Mouse (Mus musculus) lung, embryonic 16.5 days (tissue): Measurements from ENCODE around the gene Tepsin. TPM values are rescaled to one million over a fixed set of nuclear protein-coding genes. Genes with fewer than 3 reads are reported as not detected.

Experiments used
- ATAC-seq: fragments of 200-750 bp; cut with Nextera tagmentation; 2 replicates; pipeline ENCODE4 v1.8.0; 2017; ENCODE audit warnings: low read depth, mild to moderate bottlenecking, moderate library complexity
- H3K27ac ChIP-seq: fragments of 300-500 bp; sonication (generic); 2 replicates; pipeline ENCODE4 v1.5.1; 2014; ENCODE audit warnings: mild to moderate bottlenecking, control low read depth, low read length
- H3K27me3 ChIP-seq: fragments of 300-500 bp; sonication (generic); 2 replicates; pipeline ENCODE4 v1.6.1; 2014; ENCODE audit warnings: low read depth, low read length, mixed read lengths; ENCODE audit not compliant: control insufficient read depth, insufficient read depth
- H3K36me3 ChIP-seq: fragments of 300-500 bp; sonication (generic); 2 replicates; pipeline ENCODE4 v1.6.1; 2014; ENCODE audit warnings: low read length; ENCODE audit not compliant: control insufficient read depth, insufficient read depth
- H3K4me1 ChIP-seq: fragments of 300-500 bp; sonication (generic); replicated peaks from 2 replicates; pipeline ENCODE4 v1.6.1; 2014; ENCODE audit warnings: low read length, mixed read lengths; ENCODE audit not compliant: control insufficient read depth, insufficient read depth
- H3K4me2 ChIP-seq: fragments of 300-500 bp; sonication (generic); 2 replicates; pipeline ENCODE4 v1.6.1; 2014; ENCODE audit warnings: low read depth, low read length, control low read depth
- H3K4me3 ChIP-seq: fragments of 300-500 bp; sonication (generic); 2 replicates; pipeline ENCODE4 v1.5.1; 2014; ENCODE audit warnings: mild to moderate bottlenecking, low read length, control low read depth
- H3K9ac ChIP-seq: fragments of 300-500 bp; sonication (generic); 2 replicates; pipeline ENCODE4 v1.6.1; 2014; ENCODE audit warnings: low read length, control low read depth
- H3K9me3 ChIP-seq: fragments of 300-500 bp; sonication (generic); 2 replicates; pipeline ENCODE4 v1.6.1; 2016; ENCODE audit warnings: low read length; ENCODE audit not compliant: control insufficient read depth
- WGBS: fragments of 180-500 bp; shearing (Covaris S2); extraction: QIAGEN DNeasy Blood & Tissue Kit; methylation state at CpG from one replicate; pipeline ENCODE4 v1.1.7; 2014; 5-methylcytosine and 5-hydroxymethylcytosine counted together
- polyA plus RNA-seq: library from polyadenylated mRNA; unstranded; fragments of >200 nt; fragmentation: Nextera tagmentation; extraction: Ambion mirVana; gene quantifications from 2 replicates; pipeline ENCODE4 v1.2.1, GENCODE M21; 2015

Gene Tepsin
- 17.8 and 18.2 TPM in 2 replicates for polyA plus RNA-seq

DNA sequence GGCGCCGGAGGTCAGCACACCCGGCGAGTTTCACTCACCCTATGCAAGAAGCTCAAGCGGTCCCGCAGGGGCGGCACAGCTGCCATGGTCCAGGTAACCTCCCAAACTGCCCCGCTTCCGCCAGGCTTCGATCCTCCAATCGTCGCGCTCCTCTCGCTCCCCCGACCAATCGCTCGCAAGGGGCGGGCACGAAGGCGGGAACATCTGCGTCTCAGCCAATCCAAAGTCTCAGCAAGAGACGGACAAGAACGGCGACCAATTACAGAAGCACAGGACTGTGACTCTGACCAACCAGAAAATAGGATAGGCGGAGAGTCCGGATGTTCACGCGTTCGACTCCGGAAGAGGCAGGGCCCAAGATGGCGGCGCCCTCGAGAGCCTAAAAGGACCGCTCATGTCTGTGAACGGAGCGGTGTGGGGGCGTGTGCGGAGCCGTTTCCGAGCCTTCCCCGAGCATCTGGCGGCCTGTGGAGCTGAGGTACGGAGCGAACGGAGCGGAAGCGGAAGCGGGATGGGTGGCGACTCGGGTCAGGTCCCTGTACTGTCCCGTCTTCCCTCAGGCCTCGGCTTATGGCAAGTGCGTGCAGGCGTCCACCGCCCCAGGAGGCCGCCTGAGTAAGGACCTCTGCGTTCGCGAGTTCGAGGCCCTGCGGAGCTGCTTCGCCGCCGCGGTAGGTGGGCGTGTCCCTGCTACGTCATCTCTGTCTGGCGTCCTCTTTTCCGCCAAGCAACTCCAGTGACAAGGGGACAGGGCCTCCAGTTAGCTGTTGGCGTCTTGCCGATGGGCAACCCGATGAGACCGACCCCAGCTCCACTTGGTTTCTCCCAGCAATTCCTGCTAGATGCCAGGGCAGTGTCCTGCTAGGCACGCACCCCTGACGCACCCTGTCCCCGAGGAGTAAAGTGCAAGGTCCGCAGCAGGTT lies at the start of gene Tepsin, which contains the start of gene Ndufaf8:
Tepsin (minus strand) TSS at position 144 of the 924 bp plus-strand sequence.
Ndufaf8 (plus strand) TSS at position 341 of the 924 bp plus-strand sequence.
- Histone ChIP-seq H3K9ac (peak within 1 kb of the TSS; percentile 94), H3K27ac (peak within 1 kb of the TSS; percentile 93), H3K4me3 (peak within 1 kb of the TSS; percentile 85), H3K4me2 (peak within 1 kb of the TSS; percentile 92), H3K4me1 (peaks cover 11% of the 10 kb centered on the region), H3K9me3 (no peaks in the 10 kb centered on the region), H3K36me3 (peaks cover 13% of the 10 kb centered on the region), H3K27me3 (no peaks in the 10 kb centered on the region)
- peak; percentile 99 for ATAC-seq
- WGBS: under 1% methylated on average over 77 of the region's 77 CpGs

- 61% methylated on average over 13 of the region's 13 CpGs for WGBS
- no peak overlapping the region for H3K27ac ChIP-seq
- H3K9ac ChIP-seq: no peak overlapping the region
- H3K4me2 ChIP-seq: no peak overlapping the region
- H3K27me3 ChIP-seq: no peaks in the 10 kb centered on the region
- H3K4me1 ChIP-seq: peaks cover 16% of the 10 kb centered on the region
- 0 out of 2 replicates have a peak, but pooled peaks have one; percentile 6 for ATAC-seq
- peaks cover 2% of the 10 kb centered on the region; the same call in 1 of the 2 replicates for H3K36me3 ChIP-seq
- H3K4me3 ChIP-seq: no peak overlapping the region
- H3K9me3 ChIP-seq: no peaks in the 10 kb centered on the region
Observed at GRCm38 (mm10) chr11:120143708-120144497, 45.4 kb upstream of the Tepsin start.

DNA sequence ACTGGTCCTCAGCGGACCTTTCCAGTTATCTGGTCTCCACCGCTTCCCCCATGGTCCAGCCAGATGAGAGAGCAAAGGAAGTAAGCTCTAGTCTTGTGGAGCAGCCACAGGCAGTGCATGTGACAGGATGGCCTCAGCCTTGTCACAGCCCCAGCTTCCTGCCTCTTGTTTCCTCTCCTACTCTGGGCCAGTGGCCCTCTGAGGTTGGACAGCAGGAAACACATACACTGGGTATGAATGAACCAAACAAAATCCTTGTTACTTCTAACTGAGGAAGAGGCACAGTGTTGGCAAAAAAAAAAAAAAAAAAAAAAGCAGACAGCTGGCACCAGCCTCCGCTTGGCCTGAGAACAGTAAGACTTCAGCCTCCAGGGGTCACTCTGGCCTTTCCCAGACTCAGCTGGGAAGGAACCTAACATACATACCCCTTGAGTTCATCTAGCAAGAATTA lies 44.1 kb upstream of the Tepsin start:
- Histone ChIP-seq H3K36me3 (peaks cover 5% of the 10 kb centered on the region; the same call in 1 of the 2 replicates), H3K4me1 (peaks cover 17% of the 10 kb centered on the region), H3K27ac (peak overlapping the region; percentile 76), H3K4me2 (no peak overlapping the region), H3K27me3 (no peaks in the 10 kb centered on the region), H3K9ac (no peak overlapping the region), H3K9me3 (no peaks in the 10 kb centered on the region), H3K4me3 (no peak overlapping the region)
- ATAC-seq: peak; percentile 87
- WGBS: 63% methylated on average over 3 of the region's 3 CpGs

GRCm38 (mm10) chr11:120140255-120140654 lies 41.7 kb upstream of the Tepsin start:
- Histone ChIP-seq H3K4me3 (no peak overlapping the region), H3K4me1 (peaks cover 36% of the 10 kb centered on the region), H3K27ac (no peak overlapping the region), H3K9ac (no peak overlapping the region; the same call in 1 of the 2 replicates), H3K9me3 (no peaks in the 10 kb centered on the region), H3K36me3 (0 out of 2 replicates have a peak, but pooled peaks cover 5% of the 10 kb centered on the region), H3K4me2 (no peak overlapping the region), H3K27me3 (no peaks in the 10 kb centered on the region)
- WGBS: 63% methylated on average over 6 of the region's 6 CpGs
- ATAC-seq: no peak; the same call in 1 of the 2 replicates

- Histone ChIP-seq H3K36me3 (peaks cover 10% of the 10 kb centered on the region; the same call in 1 of the 2 replicates), H3K27me3 (no peaks in the 10 kb centered on the region), H3K4me2 (no peak overlapping the region), H3K9ac (no peak overlapping the region), H3K4me3 (no peak overlapping the region), H3K9me3 (no peaks in the 10 kb centered on the region), H3K4me1 (peaks cover 43% of the 10 kb centered on the region), H3K27ac (no peak overlapping the region)
- WGBS: 70% methylated on average over 10 of the region's 10 CpGs
- ATAC-seq: no peak
Observed at GRCm38 (mm10) chr11:120139309-120139731, 40.8 kb upstream of the Tepsin start.

- H3K4me2 ChIP-seq: no peak overlapping the region
- H3K9ac ChIP-seq: peak overlapping the region; percentile 27; the same call in 1 of the 2 replicates
- peaks cover 35% of the 10 kb centered on the region for H3K4me1 ChIP-seq
- ATAC-seq: peak; percentile 17; the same call in 1 of the 2 replicates
- no peak overlapping the region for H3K4me3 ChIP-seq
- no peaks in the 10 kb centered on the region for H3K9me3 ChIP-seq
- peaks cover 13% of the 10 kb centered on the region for H3K36me3 ChIP-seq
- no peaks in the 10 kb centered on the region for H3K27me3 ChIP-seq
- peak overlapping the region; percentile 83 for H3K27ac ChIP-seq
- WGBS: 35% methylated on average over 5 of the region's 5 CpGs
Observed at GRCm38 (mm10) chr11:120137625-120138004, 39.1 kb upstream of the Tepsin start.

DNA sequence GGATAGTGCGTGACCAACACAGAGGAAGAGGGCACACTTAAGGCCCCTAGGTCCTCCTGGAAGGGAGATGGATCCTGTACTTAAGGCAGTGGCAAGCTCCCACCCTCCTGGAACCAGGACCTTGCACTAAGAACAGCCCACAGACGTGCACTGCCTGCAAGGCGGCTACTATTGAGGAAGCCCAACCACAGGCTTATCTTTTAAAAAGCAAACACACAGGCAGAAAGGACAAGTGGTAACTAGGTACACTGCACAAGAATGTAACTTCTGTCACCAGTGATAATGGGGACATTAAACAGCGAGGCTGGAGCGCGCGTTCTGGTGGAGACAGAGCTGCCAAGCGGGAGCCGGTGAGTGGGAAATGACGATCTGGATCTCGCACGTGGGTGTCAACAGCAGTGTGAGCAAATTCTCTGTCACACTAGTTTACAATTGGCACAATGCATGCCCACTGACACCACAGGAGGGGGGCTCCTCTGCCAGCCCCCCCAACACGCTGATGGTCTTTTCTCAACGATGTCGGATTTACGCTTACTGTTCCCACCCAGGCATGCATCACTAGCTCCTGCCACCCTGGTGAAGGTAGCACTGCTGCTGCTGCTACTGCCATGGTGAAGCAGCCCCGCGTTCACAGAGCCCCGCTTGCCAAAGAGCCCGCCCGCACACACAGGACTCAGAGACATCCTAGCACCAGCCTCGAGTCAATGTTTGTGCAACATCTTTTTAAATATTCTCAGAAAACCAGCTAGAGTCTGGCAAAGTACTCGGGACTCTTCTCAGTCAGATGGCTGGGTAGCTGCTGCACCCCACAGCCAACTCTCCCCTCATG lies 38.5 kb upstream of the Tepsin start:
- peak overlapping the region; percentile 27; the same call in 1 of the 2 replicates for H3K9ac ChIP-seq
- H3K27me3 ChIP-seq: no peaks in the 10 kb centered on the region
- H3K4me1 ChIP-seq: peaks cover 35% of the 10 kb centered on the region
- no peaks in the 10 kb centered on the region for H3K9me3 ChIP-seq
- peak overlapping the region; percentile 83 for H3K27ac ChIP-seq
- 49% methylated on average over 23 of the region's 23 CpGs for WGBS
- no peak overlapping the region for H3K4me3 ChIP-seq
- peak overlapping the region; percentile 3; the same call in 1 of the 2 replicates for H3K4me2 ChIP-seq
- H3K36me3 ChIP-seq: peaks cover 13% of the 10 kb centered on the region
- peak; percentile 68 for ATAC-seq

DNA sequence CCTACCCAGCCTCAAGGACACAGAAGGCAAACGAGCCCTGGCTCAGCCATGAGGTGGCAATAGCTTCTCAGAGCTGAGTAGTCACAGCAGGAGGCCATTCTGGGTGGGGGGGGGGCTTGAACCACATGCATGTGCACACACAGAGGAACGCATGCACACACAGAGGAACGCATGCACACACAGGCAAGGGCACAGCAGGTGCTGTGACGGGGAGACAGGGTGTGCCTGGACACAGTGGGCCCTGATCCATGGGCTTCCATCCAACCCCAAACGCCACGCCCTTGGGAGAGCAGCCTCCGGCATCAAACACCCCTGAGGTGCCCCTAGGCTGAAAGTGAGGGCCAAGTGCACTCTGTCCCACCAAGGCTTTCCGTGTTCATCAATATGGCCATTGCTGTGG lies 37.7 kb upstream of the Tepsin start:
- no peaks in the 10 kb centered on the region for H3K27me3 ChIP-seq
- no peak overlapping the region for H3K4me3 ChIP-seq
- H3K4me1 ChIP-seq: peaks cover 35% of the 10 kb centered on the region
- 71% methylated on average over 8 of the region's 8 CpGs for WGBS
- peaks cover 17% of the 10 kb centered on the region for H3K36me3 ChIP-seq
- H3K27ac ChIP-seq: peak overlapping the region; percentile 83
- ATAC-seq: peak; percentile 29; the same call in 1 of the 2 replicates
- H3K9me3 ChIP-seq: no peaks in the 10 kb centered on the region
- H3K9ac ChIP-seq: 0 out of 2 replicates have a peak overlapping the region, but pooled peaks have one; percentile 30
- no peak overlapping the region for H3K4me2 ChIP-seq
